Mouse (Mus musculus): ENCODE measurements at regions not wholly inside any gene's neighbourhood (a gene's known extent, or its start where the extent isn't known, plus 50 kb on each side); places are given as distances from the start of the nearest gene placed in this dataset.

DNA sequence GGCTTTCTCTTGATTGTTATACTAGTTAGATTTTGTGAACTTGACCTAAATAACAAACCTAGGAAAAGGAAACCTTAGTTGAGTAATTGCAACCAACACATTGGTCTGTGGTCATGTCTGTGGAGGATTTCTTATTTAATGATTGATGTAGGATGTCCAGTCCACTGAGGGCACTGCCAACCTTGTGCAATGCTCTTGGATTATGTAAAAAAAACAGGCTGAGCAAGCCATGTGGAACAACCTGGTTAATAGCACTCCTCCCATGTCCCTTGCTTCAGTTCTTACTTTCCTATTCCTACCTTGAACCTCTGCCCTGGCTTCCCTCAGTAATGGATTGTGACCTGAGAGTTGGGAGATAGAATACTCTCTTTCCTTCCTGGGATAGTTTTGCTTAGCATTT lies 312.0 kb upstream of the Pappa start:
- no peak for DNase-seq (ENCODE audit: extremely low read depth, low read depth)

DNA sequence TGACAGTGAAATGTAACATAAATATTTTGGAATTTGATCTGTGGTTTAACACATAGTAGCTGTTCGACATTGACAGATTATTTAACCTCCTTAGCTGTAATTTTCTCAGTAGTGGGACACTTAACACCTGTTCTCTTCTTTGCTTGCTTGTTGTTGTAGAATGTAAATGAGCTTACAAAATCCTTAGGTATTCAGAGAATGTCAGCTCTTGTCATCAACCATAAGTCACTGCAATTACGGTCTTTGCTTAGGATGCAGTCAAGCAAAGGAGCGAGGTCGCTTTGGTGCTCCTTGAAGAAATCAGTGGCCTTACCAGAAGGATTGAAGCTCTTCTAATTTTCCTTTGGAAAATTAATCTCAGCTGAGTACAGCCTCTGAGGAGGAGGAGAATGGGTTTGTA lies 311.2 kb upstream of the Pappa start:
- DNase-seq (ENCODE audit: extremely low read depth, low read depth): no peak

GRCm38 (mm10) chr4:64832882-64833281 lies 291.1 kb upstream of the Pappa start:
- DNase-seq (ENCODE audit: extremely low read depth, low read depth): no peak

DNA sequence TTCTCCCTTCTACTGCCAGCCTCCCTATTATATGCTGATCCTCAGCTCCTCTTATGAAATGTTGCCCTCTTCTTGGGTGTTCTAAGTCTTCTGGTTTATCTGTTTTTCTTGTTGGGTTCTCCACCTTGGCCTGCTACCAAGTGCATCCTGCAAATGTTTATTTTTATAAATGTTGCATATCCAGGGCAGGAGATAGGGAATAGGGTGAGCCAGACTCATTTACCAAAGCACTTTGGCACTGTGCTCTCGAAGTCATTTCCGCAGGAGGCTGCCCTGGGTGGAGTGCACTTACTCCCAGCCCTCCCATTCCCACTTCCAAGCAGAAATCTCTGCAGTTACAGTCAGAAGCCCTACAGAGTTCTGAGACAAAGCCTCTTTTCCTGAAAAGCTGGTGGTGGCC lies 249.5 kb upstream of the Pappa start:
- no peak for DNase-seq (ENCODE audit: extremely low read depth, low read depth)

DNA sequence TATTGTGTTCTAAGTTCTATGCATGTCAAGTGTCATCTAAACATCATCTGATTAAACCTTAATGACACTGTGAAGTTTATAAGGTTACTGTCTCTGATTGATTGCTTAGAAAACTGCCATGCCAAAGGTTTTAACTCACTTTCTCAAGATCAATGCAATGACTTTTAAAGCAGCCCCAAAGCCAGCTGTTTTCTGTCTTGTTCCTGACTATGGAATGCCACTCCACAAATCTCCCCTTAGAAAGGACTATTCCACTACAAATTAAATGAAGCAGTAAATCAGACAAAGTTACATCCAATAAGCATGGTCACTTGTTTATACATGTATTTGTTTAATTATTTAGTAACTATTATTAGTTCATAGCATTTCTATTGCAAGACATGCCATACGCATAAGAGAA lies 247.1 kb upstream of the Pappa start:
- no peak for DNase-seq (ENCODE audit: extremely low read depth, low read depth)

DNA sequence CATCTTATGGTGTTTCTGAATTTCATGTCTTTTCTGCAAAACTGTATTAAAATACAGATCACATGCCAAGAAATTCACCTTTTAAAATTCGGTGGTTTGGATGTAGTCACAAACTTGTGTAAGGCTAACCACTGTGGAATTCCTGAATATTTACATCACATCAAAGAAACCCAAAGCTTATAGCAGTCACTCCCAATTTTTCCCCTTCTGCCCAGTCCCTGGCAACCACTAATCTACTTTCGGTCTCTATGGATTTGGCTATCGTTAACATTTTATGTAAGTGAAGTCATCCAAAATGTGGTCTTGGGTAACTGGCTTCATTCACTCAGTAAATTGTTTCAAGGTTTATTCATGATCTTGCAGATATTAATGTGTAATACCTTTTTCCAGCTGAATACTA lies 226.0 kb upstream of the Pappa start:
- DNase-seq (ENCODE audit: extremely low read depth, low read depth): no peak

- no peak for DNase-seq (ENCODE audit: extremely low read depth, low read depth)
Observed at GRCm38 (mm10) chr4:64901091-64901845, 222.7 kb upstream of the Pappa start.

GRCm38 (mm10) chr4:64923751-64924150 lies 200.2 kb upstream of the Pappa start:
- DNase-seq (ENCODE audit: extremely low read depth, low read depth): no peak

- DNase-seq (ENCODE audit: extremely low read depth, low read depth): no peak
Observed at GRCm38 (mm10) chr4:64928553-64928952, 195.4 kb upstream of the Pappa start.

- no peak for DNase-seq (ENCODE audit: extremely low read depth, low read depth)
Observed at GRCm38 (mm10) chr4:64945547-64945946, 178.4 kb upstream of the Pappa start.

- no peak for DNase-seq (ENCODE audit: extremely low read depth, low read depth)
Observed at GRCm38 (mm10) chr4:64952651-64953050, 171.3 kb upstream of the Pappa start.

- DNase-seq (ENCODE audit: extremely low read depth, low read depth): no peak
Observed at GRCm38 (mm10) chr4:64958843-64959242, 165.1 kb upstream of the Pappa start.

- DNase-seq (ENCODE audit: extremely low read depth, low read depth): no peak
Observed at GRCm38 (mm10) chr4:64961796-64962195, 162.2 kb upstream of the Pappa start.
